Mouse (Mus musculus): ENCODE measurements around the gene Ptov1.
"Not testable (repeated sequence)": the region's sequence is repeated elsewhere in the genome, so short reads cannot be mapped to it uniquely, and the experiment has no call there.

Gene Ptov1

DNA sequence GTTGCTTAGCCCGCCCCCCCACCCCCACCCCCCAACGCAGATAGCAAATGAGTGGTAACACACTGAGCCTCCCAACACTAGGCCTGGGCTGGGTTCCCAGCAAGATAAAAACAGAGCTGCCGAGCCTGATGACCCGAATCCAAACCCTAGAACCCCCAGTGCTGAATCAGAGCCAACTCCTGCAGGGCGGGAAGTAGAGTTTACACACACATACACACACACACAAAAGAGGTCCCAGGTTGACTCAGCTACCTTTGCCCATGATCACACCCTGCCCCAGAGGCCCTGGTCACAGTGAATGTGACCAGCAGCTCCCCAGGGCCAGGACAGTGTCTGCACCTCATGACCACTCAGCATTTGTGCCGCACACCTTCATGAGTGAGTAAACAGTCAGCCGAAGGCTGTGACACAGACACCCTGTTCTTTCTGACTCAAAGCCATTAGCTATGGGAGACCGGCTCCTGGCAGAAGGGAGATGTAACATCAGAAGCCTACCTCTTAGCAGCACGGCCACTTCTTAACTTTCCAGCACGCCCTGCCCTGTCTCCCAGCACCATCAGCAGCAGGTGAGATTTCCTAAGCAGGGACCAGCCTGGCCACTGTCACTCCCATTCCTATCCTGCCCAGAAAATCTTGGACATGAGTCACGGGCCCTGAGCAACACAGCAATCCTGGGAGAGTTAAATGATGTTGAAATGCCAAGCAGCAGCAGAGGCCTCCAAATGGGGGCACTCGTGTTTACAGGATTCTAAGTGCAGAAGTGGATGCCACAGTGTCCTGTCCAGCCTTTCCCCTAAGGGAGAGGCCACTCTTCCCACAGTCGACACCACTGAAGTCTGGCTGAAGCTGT, 18.9 kb upstream of the Ptov1 start:
- DNase-seq, result no peak

DNA sequence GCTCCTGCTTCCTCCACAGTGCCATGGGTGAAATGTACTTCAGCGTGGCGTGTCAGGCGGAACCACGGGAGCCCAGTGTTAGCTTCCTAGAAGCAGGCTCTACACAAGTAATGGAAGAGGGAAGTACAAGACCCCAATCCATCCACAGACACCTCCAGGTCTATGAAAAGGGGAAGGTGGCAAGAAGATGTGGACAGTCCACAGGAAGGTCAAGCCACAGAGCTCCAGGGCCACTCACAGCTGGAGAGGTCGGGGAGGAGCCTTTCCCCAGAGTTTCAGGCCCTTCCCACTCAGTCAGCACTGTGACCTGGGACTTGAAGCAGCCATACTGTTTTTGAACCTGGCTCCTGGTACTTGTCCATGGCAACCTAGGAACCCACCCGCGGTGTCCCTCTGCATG, 17.4 kb upstream of the Ptov1 start:
- DNase-seq, result no peak

DNA sequence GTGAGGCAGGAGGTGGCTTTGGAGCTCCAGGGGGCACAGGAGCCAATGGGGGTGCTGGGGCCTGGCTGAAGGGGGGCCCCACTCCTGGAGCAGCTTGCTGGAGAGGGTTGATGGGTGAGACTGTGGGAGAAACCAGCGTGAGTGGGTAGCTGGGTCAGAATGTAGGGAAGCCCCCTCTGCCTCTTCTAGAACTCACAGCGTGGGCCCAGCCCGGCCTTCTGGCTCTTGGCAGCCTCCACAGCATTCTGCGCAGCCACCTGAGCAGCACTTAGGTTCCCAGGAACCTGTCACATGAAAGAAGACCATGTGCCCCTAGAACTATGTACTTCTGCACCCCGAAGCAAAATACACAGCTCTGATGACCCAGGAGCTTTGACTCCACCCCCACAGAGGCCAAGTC, 15.0 kb upstream of the Ptov1 start:
- no peak for DNase-seq

DNA sequence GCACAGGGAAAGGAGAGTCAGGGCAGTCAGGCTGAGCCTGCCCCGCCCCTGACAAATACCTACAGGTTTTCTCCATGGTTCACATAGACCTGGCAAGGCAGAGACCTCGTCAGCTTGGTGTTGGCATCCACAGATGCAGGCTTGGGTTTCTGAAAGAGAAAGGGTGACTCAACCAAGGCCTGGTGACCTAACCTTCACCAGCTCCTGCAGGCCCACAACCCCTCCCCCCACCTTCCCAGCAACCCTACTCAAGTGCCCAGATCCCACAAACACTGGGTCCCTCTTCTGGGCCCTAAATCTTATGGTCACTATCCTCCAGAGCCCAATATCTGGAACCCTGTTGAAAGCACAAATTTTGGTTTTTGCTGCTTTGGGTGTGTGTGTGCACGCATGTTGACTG, 13.4 kb upstream of the Ptov1 start:
- no peak for DNase-seq

DNA sequence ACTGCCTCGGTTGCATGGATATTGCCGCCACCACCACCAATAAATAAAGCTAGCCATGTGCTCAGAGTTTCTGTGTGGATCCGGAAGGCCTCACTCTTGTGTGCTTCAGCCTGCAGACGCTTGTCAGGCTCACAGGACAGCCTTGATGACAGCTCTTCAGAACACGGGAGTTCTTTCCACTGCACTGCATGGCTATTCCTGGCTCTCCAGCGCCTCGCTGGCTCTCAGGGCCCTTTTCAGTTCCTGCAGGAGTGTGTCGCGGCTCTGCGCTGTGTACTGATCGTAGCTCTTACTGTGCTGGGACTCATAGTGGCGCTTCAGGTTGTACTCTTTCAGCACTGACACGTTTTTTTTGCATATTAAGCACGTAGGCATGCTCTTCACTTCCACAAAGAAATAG, 8.2 kb upstream of the Ptov1 start:
- no peak for DNase-seq

DNA sequence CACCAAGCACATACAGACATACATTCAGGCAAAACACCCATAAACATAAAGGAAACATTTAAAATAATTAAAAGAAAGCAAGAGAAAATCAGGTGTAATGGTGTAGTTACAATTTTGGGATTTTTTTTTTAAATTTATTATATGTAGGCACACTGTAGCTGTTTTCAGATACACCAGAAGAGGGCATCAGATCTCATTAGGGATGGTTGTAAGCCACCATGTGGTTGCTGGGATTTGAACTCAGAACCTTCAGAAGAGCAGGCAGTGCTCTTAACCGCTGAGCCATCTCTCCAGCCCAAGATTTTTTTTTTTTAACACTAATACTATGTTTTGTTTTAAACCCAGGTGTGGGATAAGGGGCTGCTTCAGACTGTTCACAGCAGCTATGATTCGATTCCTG, 2.2 kb upstream of the Ptov1 start:
- DNase-seq, result not testable (repeated sequence)

DNA sequence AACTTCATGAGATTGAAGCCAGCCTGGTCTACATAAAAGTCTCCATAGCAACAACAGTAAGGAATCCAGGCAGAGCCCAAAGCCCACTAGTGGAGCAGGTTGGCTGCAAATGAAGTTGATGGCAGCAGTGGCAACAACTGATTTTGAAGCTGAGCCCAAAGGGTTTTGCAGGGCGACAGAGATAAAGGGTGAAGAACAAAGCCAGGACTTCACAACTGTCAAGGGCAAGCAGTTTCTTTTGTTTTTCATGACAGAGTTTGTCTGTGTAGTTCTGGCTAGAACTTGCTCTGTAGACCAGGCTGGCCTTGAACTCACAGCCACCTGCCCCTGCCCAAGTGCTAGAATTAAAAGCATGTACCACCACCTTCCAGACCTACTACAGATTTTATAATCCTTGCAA, 1.6 kb upstream of the Ptov1 start:
- no peak for DNase-seq

DNA sequence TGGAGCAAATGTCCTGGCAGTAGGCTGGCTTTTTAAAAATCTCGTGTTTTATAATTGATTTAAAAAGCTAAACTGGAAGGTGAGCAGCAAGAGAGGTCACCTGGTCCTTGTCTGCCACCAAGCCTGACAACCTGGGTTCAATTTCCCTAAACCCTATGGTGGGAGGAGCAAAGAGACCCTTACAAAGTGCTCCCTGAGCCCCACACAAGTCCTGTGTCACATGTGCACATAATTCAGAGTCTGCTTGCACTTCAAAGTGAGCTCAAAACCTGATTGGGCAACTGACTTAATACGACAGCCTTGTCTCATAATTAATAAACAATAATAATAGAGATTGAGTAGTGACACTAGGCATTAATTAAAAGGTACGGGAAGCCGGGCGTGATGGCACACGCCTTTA, 1.0 kb upstream of the Ptov1 start:
- DNase-seq, result no peak

DNA sequence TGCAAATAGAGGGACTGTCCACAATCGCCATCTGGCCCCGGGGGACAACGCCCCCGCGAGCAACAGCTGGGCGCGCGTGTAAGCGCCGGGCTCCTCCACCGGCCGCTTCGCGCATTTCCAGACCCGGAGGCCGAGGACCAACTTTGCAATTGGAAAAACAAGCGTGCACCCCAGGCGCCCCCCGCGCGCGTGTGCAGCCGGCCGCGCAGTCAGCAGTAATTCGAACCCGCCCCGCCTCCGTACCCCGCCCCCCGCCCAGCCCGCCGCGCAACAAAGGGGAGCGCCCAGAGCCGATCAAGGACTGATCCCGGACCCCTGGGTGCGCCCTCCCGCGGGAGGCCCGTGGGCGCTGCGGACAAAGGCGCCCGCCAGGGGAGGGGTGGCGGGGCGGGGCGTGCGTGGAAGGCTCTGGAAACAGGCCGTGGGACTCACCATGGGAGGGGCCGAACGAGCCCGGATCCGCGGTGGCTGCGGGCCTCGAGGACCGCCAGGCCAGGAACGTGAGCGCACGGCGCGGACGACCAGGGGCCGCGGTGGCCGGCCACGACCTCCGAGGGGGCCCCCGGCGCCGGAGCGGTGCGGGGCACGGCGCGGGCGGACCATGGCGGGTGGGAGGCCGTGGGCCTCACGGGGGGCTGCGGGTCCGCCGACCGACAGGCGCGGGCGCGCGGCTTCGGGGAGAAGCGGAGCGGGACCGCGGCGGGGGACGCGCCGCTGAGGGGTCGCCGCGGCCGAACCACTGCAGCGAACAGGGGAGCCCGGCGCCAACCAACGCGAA, 480 bp downstream of the Ptov1 start:
- peak; percentile 81 to 89 for DNase-seq

DNA sequence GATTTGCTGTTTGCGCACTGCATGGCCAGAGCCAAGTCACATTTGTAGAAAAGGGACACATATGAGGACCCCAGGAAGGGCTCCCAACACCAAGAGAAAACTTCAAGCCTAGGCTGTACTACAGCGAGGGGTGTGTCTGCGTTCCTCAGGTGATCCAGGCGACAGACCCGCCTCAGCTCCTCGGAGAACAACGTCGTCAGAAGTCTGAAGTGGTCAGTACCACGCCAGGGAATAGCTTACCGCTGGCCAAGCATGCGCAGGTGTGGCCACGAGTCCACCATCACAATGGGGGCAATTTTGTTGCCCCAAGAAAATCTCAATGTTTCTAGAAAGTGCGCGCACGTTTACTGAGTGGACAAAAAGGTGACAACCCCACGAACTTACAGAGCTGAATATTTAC, 1.1 kb downstream of the Ptov1 start:
- peak; percentile 43 to 67 for DNase-seq

DNA sequence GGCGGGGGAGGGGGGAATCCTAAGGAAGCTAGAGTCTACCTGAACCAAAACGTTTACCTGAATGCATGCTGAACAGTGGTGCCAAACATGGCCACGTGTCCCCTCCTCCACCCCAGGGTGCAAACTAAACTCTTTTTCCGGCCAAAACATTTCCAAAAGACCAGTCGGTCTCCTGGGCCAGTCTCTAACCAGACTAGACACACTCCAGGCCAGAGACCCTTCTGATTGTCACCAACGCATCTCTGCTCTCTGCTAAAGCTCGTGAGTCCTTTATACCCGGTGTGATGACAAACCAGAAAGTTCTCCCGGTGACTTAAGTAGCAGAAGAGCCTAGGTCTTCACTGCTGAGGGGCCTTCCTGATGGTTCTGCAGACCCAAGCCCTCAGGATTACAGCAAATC, 1.8 kb downstream of the Ptov1 start:
- no peak for DNase-seq

DNA sequence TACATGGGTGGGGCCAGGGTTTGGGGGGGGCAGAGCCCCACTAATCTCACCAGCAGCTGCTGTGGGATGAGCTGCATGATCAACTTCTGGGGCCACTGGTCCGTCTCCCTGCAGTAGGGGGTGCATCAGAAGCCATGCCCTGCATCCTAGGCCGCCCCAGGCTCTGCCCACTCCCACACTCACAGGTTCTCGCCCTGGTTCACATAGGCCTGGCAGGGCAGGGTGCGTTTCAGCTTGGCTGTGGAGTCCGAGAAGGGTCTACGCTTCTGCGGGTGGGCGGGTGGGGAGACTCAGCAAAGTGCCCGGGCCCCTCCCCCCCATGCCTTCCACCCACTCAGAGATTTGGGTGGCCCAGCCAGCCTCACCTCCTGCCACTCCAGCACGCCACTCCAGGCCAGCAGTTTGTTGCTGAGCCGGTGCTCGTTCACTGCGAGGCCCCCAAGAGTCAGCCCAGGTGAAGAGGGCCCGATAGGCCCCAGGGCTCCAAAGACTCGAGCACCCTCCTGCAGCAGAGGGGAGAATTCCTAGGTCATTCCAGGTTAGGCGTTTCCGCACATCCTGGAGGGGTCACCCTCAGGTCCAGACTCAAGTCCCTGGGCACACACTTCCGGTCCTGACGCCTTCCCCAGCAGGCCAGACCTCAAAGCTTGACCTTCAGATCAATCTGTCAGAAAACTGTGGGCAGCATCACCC, 2.4 kb downstream of the Ptov1 start:
- peak in 1 of 2 experiments; percentile 33 for DNase-seq

DNA sequence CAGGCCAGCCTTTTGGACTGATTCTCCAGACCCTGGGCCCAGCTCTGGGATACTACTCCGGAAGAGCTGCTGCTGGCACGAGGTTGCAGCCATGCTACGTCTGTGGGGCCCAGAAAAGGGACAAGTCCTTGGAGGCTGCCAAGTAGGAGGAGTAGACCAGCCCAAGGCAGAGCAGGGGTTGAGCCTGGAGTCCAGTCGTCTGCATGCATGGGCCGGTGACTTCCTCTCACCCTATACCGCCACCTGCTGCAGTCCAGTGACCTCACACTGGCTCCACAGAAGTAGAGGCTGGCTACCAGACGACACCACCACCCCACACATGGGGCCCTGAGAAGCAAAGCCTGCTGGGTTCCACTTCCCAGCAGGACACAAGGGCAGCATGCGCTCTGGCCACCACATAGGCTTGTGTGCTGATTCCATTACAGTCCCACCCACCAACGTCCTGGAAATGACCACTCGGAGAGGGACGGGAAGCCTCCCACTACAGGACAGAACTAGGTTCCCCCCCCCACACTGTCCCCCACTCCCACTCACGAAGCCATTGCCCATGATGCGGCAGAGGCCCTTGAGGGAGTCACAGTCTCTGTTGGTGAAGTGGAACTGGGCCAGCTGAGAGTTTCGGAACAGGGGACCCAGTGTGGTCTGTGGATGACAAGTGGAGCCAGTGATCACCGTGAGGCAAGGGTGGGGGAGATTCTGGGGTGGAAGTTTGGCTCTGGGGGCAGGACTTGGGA, 3.1 kb downstream of the Ptov1 start:
- DNase-seq, result peak; percentile 72 to 82

DNA sequence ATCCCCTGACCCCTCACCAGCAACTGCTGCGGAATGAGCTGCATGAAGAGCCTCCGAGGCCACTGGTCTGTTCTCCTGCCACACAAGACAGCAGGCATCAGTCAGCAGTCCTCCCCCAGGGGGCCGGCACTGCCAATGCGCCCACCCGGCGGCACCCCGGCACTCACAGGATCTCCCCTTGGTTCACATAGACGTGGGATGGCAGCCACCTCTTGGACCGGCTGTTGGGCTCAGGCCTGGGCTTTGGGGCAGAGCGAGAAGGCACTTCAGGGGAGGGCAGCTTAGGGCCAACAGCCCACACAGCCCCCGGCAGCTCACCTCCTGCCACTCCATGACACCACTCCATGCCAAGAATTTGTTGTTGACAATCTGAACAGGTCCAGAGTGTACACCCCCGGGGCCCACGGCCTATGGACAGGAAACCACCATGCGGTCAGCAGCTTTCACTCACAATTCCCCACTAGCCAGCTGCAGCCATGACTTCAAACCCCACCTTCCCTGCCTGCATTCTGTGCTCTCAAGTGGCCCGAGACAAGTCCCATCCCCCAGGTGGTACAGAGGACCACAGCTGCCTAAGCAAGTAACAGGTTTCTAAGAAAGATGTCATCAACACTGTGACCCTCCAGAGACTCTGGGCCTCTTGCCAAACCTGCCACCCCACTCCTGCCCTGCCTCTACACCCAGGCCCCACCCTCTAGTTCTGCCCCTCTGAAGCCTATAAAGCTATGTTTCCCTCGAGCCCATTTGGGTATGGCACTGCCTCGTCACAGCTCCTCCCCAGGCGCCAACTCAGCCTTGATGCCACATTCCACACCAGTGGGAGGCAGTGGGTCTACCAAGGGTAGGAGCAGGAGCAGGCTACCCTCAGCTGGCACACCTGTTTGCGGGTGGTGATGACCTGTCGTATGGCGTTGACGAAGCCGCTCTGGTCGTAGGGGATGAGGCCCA, 4.7 kb downstream of the Ptov1 start:
- peak in 1 of 2 experiments; percentile 46 for DNase-seq

DNA sequence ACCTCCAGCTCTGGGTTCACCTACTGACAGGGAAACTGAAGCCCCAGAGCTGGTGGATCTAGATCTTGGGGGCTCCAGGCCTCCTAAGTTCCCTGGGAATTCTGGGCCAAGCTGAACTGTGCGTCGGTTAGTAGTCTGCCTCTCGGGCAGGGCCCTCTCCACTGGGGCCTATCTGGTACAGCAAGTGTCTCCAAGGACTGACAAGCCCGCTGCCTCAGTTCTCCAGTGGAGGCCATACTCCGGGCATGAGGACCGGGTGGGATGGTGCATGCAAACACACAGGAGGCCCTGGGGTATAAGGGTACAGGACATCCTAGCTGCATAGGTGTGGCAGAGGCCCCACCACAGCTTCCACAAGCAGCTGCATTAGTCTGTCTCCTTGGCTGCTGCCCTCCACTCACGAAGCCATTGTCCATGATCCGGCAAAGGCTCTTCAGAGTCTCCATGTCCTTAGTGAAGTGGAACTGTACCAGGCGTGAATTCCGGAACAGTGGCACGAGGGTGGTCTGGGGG, 5.5 kb downstream of the Ptov1 start:
- DNase-seq, result no peak

DNA sequence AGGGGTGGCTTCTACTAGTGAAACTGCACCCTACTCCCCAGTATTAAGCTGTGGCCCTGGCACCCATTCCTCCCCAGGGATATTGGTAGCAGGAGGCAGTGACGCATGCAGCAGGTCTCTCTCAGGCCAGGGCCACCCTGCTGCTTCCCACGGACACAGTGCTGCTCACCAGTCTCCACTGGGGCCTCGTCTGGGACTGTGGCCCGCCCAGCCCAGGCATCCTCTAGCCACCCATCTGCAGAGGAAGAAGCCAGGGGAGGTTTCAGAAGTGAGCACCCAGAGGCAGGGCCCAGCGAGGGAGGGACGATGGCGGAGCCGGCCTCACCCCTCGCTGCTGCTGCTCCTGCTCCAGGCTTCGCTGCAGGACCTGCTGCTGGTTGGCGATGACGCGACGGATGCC, 6.4 kb downstream of the Ptov1 start:
- no peak for DNase-seq

DNA sequence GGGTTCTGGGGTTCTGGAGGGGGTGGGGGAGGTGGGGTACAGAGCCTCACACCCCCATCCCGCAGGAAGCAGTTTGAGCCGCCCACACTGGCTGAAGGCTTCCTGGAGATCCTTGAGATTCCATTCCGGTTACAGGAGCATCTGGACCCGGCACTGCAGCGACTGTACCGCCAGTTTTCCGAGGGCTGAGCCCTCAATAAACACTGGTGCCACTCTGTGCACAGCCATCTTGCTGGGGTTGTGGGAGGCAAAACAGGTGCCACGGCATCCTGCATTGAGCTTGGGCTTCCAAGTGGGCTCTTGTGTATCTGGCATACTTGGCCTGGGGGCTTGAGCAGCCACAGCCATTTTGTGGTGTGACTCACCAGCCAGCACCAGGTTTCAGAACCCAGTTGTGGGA, 7.2 kb downstream of the Ptov1 start:
- DNase-seq, result no peak

DNA sequence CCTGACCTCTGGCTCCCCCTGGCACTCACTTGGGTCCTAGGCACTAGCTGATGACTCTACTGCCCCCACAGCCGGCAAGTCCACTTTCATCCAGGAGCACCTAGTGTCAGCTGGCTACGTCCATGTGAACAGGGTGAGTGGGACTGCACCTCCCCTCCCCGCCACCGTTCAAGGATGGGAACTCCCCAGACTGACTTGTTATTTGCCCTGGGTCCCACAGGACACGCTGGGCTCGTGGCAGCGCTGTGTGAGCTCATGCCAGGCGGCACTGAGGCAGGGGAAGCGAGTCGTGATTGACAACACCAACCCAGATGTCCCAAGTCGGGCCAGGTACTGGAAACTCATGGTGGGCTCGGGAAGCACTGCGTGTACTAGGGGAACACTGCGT, 8.2 kb downstream of the Ptov1 start:
- no peak for DNase-seq

DNA sequence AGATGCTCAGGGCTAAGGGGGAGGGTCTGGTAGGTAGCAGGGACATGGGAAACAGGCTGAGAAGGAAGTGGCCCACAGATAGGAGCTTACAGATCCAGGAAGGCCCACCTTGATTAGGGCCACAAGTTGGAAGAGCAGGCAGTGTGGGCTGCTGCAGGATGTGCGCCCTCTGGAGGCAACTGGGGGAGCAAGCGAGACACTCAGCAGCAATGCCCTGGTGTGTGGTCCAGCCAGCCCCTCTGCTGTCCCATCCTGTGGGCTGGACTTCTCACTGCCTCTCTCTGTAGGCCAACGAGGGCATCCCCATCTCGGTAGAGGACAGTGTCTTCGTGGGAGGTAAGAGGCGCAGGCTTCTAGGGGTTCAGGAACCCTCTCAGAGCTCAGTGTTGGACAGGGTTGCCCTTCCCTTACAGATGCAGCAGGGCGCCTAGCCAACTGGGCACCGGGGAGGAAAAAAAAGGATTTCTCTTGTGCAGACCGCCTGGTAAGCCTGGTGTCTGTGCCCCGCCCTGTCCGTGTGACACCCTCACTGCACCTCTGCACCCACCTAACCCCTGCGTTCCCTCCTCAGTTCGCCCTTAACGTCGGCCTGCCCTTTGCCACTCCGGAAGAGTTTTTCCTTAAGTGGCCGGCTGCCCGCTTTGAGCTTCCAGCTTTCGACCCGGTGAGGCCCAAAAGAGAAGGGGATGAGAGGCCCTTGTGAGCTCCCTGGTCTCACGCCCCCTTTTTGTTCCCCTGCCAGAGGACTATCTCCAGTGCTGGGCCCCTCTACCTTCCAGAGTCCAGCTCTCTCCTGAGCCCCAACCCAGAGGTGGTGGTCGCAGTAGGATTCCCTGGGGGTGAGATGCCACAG, 8.8 kb downstream of the Ptov1 start:
- peak; percentile 89 to 91 for DNase-seq

DNA sequence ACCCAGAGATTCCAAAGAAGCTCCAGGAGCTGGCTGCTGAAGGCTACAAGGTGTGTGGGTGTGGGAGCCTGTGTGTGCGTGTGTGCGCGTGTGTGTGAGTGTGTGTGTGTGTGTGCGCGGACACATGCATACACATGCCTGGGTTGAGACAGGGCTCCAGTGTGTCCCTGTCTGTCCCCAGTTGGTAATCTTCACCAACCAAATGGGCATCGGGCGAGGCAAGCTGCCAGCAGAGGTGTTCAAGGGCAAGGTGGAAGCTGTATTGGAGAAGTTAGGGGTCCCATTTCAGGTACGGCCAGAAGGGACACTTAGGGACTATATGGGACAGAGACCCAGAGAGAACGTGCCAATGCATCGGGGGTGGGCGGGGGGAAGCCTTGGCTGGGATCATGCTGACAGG, 9.7 kb downstream of the Ptov1 start:
- DNase-seq, result no peak

DNA sequence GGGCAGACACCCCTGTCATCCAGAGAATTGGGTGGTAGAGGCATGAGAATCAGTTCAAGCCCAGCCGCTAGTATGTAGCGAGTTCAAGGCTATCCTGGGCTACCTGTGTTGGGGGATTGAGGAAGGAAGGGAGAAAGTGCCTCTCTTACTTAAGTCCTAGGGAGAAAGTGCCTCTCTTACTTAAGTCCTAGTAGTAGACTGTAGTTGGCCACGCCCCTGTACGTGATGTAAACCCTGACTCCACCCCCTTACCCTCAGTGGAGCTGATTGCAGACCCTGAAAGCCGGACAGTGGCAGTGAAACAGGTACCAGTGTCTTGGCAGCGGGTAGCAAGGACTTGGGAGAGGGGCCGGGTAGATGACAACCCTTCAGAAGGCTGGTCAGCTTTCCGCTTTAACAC, 11.7 kb downstream of the Ptov1 start:
- DNase-seq, result peak; percentile 56 to 62
